In the genomic region with DNA sequence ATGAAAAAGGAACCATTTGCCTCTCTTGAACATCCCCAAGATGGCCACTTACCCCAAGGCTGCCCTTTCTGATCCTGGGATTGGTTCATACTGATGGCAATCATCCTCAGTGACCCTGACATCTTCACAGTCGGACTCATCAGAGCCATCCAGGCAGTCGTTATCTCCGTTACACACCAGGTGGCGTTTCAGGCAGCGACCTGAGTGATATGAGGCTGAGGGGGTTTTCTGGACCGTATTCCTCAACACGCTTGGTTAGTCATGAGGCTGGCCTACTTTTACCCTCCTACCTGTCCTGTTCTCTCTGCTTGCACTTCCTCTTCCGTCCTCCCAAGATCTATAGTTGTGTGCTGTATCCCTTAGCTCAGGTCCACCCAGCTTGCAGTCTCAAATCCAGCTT, we compare ENCODE assay signal across 28 mouse cellular contexts. TPM values are rescaled to one million over a fixed set of nuclear protein-coding genes. Genes with fewer than 3 reads are reported as not detected.
"Had no signal": no experiment of that assay in that cellular context is flagged by ENCODE, and none has a peak within 500 bp of the region (broad histone marks: within the 10 kb centered on the region; RNA-seq: fewer than 3 reads in every experiment).

No protein-coding gene starts in this region.

- H3K9ac ChIP-seq: limb, embryonic 12.5 days; limb, embryonic 15.5 days; liver, embryonic 12.5 days; liver, embryonic 15.5 days; midbrain, embryonic 12.5 days; midbrain, embryonic 15.5 days; neural tube, embryonic 12.5 days; neural tube, embryonic 15.5 days; stomach, embryonic 15.5 days had no signal

- ATAC-seq: intestine, postnatal 0 days; liver, embryonic 12.5 days; midbrain, embryonic 15.5 days had no signal

- H3K27me3 ChIP-seq: limb, embryonic 12.5 days; limb, embryonic 15.5 days; liver, embryonic 12.5 days; liver, embryonic 15.5 days; midbrain, embryonic 12.5 days; midbrain, embryonic 15.5 days; neural tube, embryonic 12.5 days; neural tube, embryonic 15.5 days; stomach, embryonic 15.5 days had no signal

- H3K27ac ChIP-seq: limb, embryonic 12.5 days; limb, embryonic 15.5 days; liver, embryonic 12.5 days; liver, embryonic 15.5 days; macrophage; midbrain, embryonic 12.5 days; midbrain, embryonic 15.5 days; neural tube, embryonic 12.5 days; neural tube, embryonic 15.5 days; stomach, embryonic 15.5 days had no signal

- H3K4me2 ChIP-seq: limb, embryonic 12.5 days; limb, embryonic 15.5 days; liver, embryonic 12.5 days; liver, embryonic 15.5 days; midbrain, embryonic 12.5 days; midbrain, embryonic 15.5 days; neural tube, embryonic 12.5 days; neural tube, embryonic 15.5 days; stomach, embryonic 15.5 days had no signal

- H3K9me3 ChIP-seq: limb, embryonic 12.5 days; limb, embryonic 15.5 days; liver, embryonic 12.5 days; liver, embryonic 15.5 days; midbrain, embryonic 12.5 days; midbrain, embryonic 15.5 days; neural tube, embryonic 12.5 days; neural tube, embryonic 15.5 days; stomach, embryonic 15.5 days had no signal

- DNase-seq: kidney, adult 8-10 months; kidney, postnatal 14 days; kidney, postnatal 4 days; left cerebral cortex, postnatal 4 days; lung, adult 2 months; lung, postnatal 14 days; right cerebral cortex, postnatal 4 days; thymus, postnatal 36 days had no signal

- H3K36me3 ChIP-seq: limb, embryonic 12.5 days; limb, embryonic 15.5 days; liver, embryonic 12.5 days; liver, embryonic 15.5 days; midbrain, embryonic 12.5 days; midbrain, embryonic 15.5 days; neural tube, embryonic 12.5 days; neural tube, embryonic 15.5 days; stomach, embryonic 15.5 days had no signal

- H3K4me3 ChIP-seq: limb, embryonic 12.5 days; limb, embryonic 15.5 days; liver, embryonic 12.5 days; liver, embryonic 15.5 days; midbrain, embryonic 12.5 days; midbrain, embryonic 15.5 days; neural tube, embryonic 12.5 days; neural tube, embryonic 15.5 days; stomach, embryonic 15.5 days had no signal

- H3K4me1 ChIP-seq: limb, embryonic 15.5 days; liver, embryonic 12.5 days; liver, embryonic 15.5 days; midbrain, embryonic 12.5 days; midbrain, embryonic 15.5 days; neural tube, embryonic 12.5 days; neural tube, embryonic 15.5 days; stomach, embryonic 15.5 days had no signal

RNA-seq across cellular contexts. Expression of gene Gm17662, which starts 4.1 kb away (rescaled TPM):
- total RNA-seq: layer of hippocampus, adult 18-20 months; layer of hippocampus, postnatal 14 days; left cerebral cortex, adult 8-10 months; left cerebral cortex, postnatal 14 days; left cerebral cortex, postnatal 4 days; megakaryocyte, adult 5-6 weeks had no signal
- polyA plus RNA-seq: intestine, postnatal 0 days; kidney, embryonic 16.5 days; limb, embryonic 12.5 days; limb, embryonic 15.5 days; liver, embryonic 12.5 days; liver, embryonic 15.5 days; lung, adult 2 months; lung, embryonic 16.5 days; macrophage; midbrain, embryonic 12.5 days; midbrain, embryonic 15.5 days; neural tube, embryonic 12.5 days; neural tube, embryonic 15.5 days; stomach, embryonic 15.5 days; thymus, postnatal 0 days; urinary bladder, adult 2 months had no signal

RNA-seq across cellular contexts. Expression of gene C8a, which starts 15.0 kb away (rescaled TPM):
- total RNA-seq: layer of hippocampus, adult 18-20 months; layer of hippocampus, postnatal 14 days; left cerebral cortex, postnatal 4 days; megakaryocyte, adult 5-6 weeks had no signal
- polyA plus RNA-seq: intestine, postnatal 0 days; limb, embryonic 12.5 days; lung, adult 2 months; macrophage; midbrain, embryonic 12.5 days; midbrain, embryonic 15.5 days; neural tube, embryonic 12.5 days; thymus, postnatal 0 days; urinary bladder, adult 2 months had no signal

RNA-seq across cellular contexts. Expression of gene Fyb2, which starts 52.0 kb away (rescaled TPM):
- total RNA-seq: megakaryocyte, adult 5-6 weeks had no signal
- polyA plus RNA-seq: liver, embryonic 12.5 days had no signal
